Mouse (Mus musculus): ENCODE data around the gene Cd82. TPM values are rescaled to one million over a fixed set of nuclear protein-coding genes. Genes with fewer than 3 reads are reported as not detected.
A peak's percentile ranks its signal among the peaks of the same experiment; 100 is the strongest.

The Cd82 gene
- total RNA-seq, 1 experiment from 2014 or later: 203 TPM

GRCm38 (mm10) chr2:93450695-93451094 is 12.2 kb downstream of the Cd82 start:
- no peak for ATAC-seq (replicated peaks; ENCODE audit: insufficient number of reproducible peaks, low FRiP score, low TSS enrichment, poor library complexity, severe bottlenecking)

DNA sequence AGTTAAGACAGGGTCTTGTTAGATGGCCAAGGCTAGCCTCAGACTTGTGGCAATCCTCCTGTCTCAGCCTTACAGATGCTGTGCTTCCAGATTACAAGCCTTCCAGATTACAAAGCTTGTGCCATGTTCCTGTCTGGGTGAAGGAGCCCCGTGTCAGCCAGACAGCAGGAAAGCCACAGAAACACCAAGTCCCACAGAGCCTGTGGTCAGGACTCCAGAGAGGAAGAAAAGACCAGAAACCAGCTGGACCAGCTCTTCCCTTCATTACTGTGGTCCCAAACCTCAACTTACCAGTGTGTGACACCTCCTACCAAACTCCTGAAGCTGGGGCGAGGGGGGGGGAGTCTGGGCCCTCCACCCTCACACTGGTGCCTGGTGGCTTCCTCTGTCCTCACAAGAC is 13.3 kb downstream of the Cd82 start:
- no peak for ATAC-seq (replicated peaks; ENCODE audit: insufficient number of reproducible peaks, low FRiP score, low TSS enrichment, poor library complexity, severe bottlenecking)

DNA sequence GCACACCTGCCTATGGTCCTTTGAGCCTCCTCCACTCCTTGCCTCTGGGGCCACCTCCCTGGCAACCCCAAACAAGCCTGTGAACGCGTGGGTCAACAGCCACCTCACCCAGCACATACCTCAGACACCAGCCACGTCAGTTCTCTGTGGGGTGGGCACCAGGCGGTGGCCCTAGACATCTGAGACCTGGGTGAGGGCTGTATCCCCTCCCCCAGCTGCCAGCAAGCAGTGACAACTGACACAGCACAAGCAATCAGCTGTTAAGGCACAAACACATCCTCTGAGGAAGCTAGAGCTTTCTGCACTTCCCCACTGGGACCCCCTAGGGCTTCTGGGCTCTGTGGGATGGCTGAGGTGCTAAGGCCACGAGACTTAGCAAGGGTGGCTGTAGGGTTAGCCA is 14.2 kb downstream of the Cd82 start:
- ATAC-seq (replicated peaks; ENCODE audit: insufficient number of reproducible peaks, low FRiP score, low TSS enrichment, poor library complexity, severe bottlenecking): no peak

DNA sequence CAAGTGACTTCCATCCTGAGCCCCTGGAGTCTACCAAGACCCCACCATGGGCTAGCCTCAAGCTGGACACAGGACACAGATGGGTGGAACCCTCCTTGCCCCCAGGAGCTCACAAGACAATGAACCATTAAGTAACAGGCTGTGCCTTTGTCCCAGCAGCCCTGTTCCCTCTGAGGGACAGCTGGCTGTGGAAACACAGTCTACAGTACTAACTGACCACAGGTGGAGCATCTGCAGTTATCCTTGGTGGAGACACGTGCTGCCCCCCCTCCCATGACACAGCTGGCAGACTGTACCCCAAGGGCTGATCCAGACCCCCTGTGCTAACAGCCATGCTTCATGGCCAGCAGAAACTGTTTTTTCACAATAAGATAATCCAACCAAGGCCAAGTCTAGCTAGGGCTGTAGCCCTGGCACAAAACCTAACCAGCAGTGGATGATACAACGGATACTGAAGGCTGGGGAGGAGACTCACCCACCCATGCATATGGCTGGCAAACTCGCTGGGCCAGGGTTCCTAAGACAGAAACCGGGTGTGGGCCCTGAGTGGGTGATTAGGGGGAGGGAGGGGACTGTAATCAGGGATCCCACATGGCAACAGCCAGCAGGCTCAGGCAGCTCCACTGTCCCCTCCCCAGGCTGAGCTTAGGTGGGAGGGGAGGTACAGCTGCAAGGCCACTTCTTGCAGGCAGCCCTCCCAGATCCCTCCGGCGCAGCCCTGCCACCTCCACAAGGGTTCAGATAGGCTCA is 15.3 kb downstream of the Cd82 start:
- ATAC-seq (replicated peaks; ENCODE audit: insufficient number of reproducible peaks, low FRiP score, low TSS enrichment, poor library complexity, severe bottlenecking): no peak

- no peak for ATAC-seq (replicated peaks; ENCODE audit: insufficient number of reproducible peaks, low FRiP score, low TSS enrichment, poor library complexity, severe bottlenecking)
Observed at GRCm38 (mm10) chr2:93446606-93447353, 16.2 kb downstream of the Cd82 start.

- no peak for ATAC-seq (replicated peaks; ENCODE audit: insufficient number of reproducible peaks, low FRiP score, low TSS enrichment, poor library complexity, severe bottlenecking)
Observed at GRCm38 (mm10) chr2:93445237-93445651, 17.7 kb downstream of the Cd82 start.

DNA sequence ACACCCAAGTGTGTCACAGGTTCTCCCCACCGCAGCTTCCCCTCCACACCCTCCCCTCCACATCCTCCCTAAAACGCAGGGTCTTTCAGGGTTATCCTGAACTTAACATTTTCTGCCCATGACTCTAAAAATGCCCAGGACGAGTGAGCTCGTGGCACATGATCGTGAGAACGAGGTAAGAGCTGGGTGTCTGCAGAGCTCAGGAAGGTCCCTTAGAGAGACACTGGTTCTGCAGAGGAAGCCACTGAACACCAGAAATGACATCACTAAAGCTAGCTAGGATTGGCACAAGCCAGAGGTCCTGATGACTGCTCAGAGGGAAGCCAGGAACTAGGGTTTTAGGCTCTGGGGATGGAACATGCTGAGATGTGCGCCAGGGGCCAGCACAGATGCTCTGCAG is 18.7 kb downstream of the Cd82 start:
- ATAC-seq (replicated peaks; ENCODE audit: insufficient number of reproducible peaks, low FRiP score, low TSS enrichment, poor library complexity, severe bottlenecking): no peak

- ATAC-seq (replicated peaks; ENCODE audit: insufficient number of reproducible peaks, low FRiP score, low TSS enrichment, poor library complexity, severe bottlenecking): no peak
Observed at GRCm38 (mm10) chr2:93443106-93443505, 19.8 kb downstream of the Cd82 start.

- ATAC-seq (replicated peaks; ENCODE audit: insufficient number of reproducible peaks, low FRiP score, low TSS enrichment, poor library complexity, severe bottlenecking): no peak
Observed at GRCm38 (mm10) chr2:93439812-93440559, 23.0 kb downstream of the Cd82 start.

- ATAC-seq (replicated peaks; ENCODE audit: insufficient number of reproducible peaks, low FRiP score, low TSS enrichment, poor library complexity, severe bottlenecking): no peak
Observed at GRCm38 (mm10) chr2:93439352-93439771, 23.6 kb downstream of the Cd82 start.

DNA sequence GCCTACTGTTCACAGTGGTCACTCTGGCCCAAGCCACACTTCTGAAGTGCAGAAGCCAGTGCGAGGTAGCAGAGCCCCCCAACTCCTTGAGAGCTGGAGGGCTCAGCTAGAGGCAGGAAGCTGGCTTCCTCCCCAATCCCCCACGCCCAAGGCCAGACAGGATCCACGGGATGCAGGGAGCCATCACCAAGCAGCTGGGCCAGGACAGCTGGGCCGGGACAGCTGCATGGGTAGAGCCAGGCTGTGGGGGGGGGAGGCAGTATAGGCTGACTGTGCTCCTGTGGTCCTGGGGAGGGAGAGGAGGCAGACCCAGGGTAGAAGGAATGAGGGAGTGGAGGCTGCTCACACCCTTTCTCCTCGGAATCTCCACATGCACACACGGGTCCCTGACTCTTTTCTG is 24.6 kb downstream of the Cd82 start:
- ATAC-seq (replicated peaks; ENCODE audit: insufficient number of reproducible peaks, low FRiP score, low TSS enrichment, poor library complexity, severe bottlenecking): no peak

DNA sequence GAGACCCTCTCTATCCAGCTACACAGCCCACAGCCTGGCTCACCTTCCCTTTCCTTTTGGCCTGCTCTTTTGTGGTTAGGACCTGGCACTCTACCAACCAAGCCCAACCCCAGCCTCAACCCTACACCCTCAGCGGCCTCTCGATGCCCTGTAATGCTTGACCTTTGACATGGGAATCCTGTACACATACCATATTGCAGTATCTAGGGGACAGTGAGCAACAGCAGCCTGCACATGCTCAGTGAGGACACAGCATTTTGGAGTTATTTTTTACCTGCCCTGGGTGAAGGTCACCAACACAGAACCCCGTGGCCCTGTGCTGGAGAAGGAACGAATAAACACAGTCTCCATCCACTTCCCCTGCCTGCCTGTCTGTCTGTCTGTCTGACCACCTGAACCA is 27.4 kb downstream of the Cd82 start:
- peak; percentile 74 for ATAC-seq (replicated peaks; ENCODE audit: insufficient number of reproducible peaks, low FRiP score, low TSS enrichment, poor library complexity, severe bottlenecking)

GRCm38 (mm10) chr2:93434896-93435295 is 28.0 kb downstream of the Cd82 start:
- ATAC-seq (replicated peaks; ENCODE audit: insufficient number of reproducible peaks, low FRiP score, low TSS enrichment, poor library complexity, severe bottlenecking): peak; percentile 50

- ATAC-seq (replicated peaks; ENCODE audit: insufficient number of reproducible peaks, low FRiP score, low TSS enrichment, poor library complexity, severe bottlenecking): no peak
Observed at GRCm38 (mm10) chr2:93433543-93433942, 29.4 kb downstream of the Cd82 start.

GRCm38 (mm10) chr2:93432600-93433389 is 30.1 kb downstream of the Cd82 start:
- no peak for ATAC-seq (replicated peaks; ENCODE audit: insufficient number of reproducible peaks, low FRiP score, low TSS enrichment, poor library complexity, severe bottlenecking)

- no peak for ATAC-seq (replicated peaks; ENCODE audit: insufficient number of reproducible peaks, low FRiP score, low TSS enrichment, poor library complexity, severe bottlenecking)
Observed at GRCm38 (mm10) chr2:93431575-93432325, 31.2 kb downstream of the Cd82 start.

DNA sequence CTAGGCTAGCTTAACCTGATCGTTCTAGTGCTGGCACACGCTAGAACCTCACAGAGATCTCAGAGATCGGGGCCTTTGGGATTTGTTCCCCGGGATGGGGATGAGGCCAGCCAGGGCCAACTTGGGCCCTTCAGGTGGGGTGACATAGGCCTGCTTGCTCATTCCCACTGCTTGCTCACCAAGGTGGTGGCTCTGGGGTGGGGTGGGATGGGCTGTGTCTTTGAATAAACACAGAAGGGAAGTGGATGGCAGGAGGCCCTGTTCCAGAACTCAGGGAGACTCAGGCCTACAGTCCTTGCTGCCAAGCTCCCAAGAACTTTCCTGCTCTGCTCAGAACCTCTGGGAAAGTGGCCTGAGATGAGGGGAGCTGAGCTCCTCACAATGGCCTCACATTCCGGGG is 31.9 kb downstream of the Cd82 start:
- ATAC-seq (replicated peaks; ENCODE audit: insufficient number of reproducible peaks, low FRiP score, low TSS enrichment, poor library complexity, severe bottlenecking): no peak

- no peak for ATAC-seq (replicated peaks; ENCODE audit: insufficient number of reproducible peaks, low FRiP score, low TSS enrichment, poor library complexity, severe bottlenecking)
Observed at GRCm38 (mm10) chr2:93428004-93428531, 34.9 kb downstream of the Cd82 start.
